Mouse (Mus musculus) kidney, postnatal 10 days (tissue): ENCODE measurements around the gene Eme1.

Source experiments
- DNase-seq: peaks from one replicate; pipeline ENCODE4 v3.0.0; 2021; ENCODE audit warnings: mixed read lengths

Eme1 gene

GRCm38 (mm10) chr11:94596311-94596852, 57.4 kb downstream of the Eme1 start:
- DNase-seq = peak; percentile 71
